Mouse (Mus musculus) MN1 (cell line): ENCODE data around the gene Boll.
A peak's percentile ranks its signal among the peaks of the same experiment; 100 is the strongest.
"Not testable (repeated sequence)": the region's sequence is repeated elsewhere in the genome, so short reads cannot be mapped to it uniquely, and the experiment has no call there.

Experiments
- DNase-seq: peaks from one replicate; pipeline ENCODE4 v3.0.0-alpha.2; 2016; ENCODE audit warnings: low spot score

The Boll gene

DNA sequence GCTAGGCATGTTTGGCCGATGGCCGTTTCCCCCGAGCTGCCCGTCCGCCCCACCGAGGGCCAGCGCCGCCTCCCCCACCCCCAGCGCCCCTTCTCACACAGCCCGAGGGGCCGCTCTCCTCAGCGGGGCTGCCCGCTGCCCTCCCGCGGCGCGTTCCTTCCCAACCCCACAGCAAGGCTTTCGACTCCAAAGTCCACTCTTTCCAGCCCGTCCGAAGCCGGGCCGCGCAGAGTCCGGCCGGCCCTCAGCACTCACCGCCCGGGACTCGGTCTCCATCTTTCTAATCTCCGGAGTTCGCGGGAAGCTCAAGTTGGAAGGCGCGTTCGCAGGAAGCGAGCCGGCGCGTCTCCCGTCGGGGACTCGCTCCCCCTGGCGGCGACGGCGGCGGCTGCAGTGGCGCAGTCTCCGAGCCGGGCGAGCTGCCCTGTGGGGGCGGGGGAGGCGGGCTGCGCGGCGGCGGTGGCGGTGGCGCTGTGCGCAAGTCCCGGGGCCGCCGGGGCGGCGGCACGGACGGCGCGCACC lies at the start of gene Boll:
TSS of gene Boll (minus strand) at position 426 of the 522 bp plus-strand sequence.
- no peak for DNase-seq

DNA sequence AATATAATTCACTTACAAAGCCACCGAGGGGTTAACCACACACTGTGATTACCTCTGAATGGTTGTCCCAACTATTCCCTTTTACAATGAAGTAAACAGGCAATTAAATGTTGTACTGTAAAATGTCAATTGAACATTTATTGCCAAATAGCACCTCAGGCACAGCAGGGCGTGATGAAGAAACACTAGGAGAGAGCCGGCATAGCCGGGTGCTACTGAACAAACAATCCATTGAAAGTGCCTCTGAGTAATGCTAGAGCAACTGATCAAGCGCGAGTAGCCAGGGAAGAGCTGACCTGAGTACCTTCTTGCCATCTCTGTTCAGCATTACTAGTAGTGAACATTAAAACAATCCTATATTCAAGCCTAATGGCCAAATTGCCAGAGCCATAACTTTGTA lies 49.3 kb upstream of the Boll start:
- no peak for DNase-seq

DNA sequence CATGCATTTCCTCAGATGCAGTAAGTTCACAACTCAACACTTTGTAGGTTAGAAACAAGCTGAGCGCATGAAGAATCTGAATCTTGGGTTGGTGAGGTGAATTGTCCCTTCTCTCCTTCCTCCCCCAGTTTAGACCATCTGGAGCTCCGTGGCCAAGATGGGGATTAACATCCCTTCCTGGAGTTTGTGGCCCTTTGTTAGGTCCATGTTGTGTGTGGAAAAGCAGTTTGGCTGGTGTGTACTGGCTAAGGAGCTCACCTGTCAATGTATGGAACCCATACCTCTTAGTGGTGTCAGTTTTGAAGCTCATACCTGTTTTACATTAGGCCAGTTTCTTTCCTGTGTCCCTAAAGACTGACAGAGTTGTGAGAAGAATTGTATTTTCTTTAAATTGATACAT lies 47.8 kb upstream of the Boll start:
- no peak for DNase-seq

DNA sequence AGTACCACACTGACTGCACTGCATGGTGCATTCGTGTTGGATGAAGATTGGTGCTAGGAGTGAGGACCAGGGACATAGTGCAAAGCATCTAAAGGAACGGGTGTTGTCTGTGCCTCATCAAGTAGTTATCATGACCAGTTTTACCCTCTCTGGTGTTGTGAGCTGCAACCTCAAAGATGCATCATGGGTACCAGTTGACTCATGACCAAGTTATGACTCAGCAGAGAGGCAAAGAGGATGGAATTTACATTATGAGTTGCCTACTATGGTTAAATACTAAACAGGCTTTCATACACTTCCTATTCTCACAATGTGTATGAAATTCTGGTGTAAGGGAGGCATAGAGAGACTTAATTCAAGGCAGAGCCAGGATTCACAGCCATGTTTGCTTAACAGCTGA lies 47.4 kb upstream of the Boll start:
- no peak for DNase-seq

DNA sequence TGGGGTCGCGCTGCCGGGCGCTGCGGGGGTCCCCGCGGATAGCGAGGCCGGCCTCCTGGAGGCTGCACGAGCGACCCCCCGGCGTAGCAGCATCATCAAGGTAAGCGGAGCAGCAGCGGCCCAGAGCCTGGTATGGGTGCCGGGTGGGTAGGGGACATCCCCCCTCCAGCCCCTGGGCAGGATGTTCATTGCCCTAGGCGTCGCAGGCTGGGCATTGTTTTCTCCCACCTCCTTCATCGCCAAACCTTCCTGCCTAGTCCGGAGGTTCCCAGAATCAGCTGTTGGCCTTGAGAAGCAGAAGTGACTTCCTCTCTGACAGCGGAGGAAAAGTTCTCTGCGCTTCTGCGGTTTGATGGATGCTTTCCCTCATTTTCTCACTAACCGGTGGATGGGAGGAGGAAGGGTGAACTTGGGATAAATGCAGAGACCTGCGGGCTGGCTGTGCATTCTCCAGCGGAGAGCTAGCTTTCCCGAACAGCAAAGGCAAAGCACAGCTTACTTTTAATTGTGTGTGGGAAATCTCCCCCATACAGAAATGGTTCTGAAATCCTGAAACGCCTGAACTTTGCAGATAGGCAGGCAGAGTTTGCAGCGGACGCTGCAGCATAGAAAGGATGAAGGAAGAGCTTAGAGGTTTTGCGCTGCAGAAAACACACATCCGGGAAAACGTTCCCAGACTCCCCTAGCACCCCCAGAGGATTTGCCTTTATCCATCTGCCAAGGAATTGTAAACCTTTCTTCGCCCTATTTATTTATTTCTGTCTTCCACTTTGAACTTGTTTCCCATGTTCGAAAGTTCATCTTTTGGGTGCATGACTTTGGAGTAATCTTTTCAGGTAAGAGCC lies 43.5 kb upstream of the Boll start:
- DNase-seq = no peak

DNA sequence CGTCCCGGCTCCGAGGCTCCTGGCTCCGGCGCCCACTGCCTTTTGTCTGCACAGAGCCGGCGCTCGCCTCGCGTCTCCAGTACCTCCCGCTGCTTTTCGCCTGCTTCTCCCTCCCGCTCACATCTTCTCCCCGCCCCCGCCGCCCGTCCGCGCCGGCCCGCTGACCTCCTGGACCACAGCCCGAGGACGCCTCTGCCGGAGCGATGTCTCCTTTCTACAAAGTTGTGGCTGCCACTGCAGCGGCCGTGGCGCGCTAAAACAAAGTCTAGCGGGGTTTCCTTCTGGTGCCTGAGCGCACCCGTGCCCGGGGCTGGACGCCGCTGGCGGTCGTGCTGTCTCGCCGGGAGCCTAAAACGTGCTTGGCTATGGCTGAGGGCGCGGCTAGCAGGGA lies 42.7 kb upstream of the Boll start:
- no peak for DNase-seq

DNA sequence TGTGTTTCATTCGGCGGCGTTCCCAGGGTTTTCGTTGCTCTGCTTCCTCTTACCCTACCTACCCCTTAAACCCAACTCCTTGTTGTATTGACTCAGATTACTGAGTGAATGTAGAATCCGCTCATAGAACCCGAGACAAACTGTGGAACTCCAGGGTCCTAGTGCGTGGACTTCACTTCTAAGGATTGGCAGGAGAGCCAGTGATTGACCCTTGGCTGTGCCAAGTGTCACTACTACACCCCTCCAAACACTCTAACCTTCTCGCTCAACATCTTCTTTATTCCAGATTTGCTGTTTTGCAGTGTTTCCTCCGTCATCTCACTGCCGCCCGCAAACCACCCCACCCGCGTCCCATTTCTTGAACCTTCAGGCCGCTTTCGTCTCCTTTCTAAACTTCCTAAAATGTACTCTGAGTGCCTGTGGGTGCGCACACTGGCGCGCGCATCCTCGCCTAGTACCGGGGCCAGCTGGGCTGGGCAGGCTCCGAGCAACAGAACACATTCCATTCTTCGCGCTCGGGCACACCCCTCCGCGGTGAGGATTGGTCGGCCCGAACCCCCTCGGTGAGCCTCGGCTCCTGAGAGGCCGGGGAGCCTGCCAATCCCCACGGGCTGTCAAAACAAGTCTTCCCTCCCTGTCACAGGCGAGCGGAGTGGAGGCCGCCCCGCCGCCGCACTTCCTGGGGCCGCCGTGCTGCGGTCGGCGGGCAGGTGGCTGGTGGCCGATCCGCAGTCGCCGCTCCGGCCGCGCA lies 42.2 kb upstream of the Boll start, which contains the start of gene Plcl1:
TSS of gene Plcl1 (plus strand) at position 650 of the 751 bp plus-strand sequence.
- no peak for DNase-seq

DNA sequence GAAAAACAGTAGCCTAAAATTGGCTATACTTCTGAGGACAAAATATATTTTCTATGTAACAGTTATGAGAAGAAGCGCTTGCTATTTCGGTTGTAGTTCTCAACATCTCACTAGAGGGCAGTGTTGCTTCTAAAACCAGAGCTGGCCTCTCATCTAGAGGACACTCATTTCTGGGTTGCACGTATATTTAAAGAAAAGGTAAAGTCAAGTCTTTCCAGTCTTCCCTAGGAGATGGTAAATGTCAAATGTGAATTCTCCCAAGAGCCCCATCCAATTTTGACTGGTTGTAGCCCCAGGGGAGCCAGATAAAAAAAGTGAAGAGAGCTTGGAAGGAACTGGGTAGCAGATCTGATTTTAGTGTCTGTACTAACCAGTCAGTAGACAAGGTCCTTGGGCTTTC lies 41.2 kb upstream of the Boll start:
- DNase-seq = peak; percentile 19

DNA sequence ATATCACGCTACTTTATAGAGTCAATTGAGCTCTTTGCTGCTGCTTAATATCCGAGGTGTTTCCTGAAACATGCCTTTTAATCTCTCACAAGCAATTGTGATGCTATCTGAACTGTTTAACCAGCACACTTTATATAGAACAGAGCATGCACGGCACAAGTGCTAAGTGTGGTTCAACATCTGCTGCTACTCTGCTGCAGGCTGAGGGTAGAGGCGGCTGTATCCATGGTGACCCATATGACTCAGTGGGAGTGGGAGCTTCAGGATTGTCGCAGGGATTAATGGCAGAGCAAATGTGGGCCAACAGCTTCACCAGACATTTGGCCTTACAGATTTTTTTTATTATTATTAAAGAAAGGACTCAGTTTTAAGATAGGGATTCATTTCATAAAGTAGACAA lies 36.6 kb upstream of the Boll start:
- no peak for DNase-seq

DNA sequence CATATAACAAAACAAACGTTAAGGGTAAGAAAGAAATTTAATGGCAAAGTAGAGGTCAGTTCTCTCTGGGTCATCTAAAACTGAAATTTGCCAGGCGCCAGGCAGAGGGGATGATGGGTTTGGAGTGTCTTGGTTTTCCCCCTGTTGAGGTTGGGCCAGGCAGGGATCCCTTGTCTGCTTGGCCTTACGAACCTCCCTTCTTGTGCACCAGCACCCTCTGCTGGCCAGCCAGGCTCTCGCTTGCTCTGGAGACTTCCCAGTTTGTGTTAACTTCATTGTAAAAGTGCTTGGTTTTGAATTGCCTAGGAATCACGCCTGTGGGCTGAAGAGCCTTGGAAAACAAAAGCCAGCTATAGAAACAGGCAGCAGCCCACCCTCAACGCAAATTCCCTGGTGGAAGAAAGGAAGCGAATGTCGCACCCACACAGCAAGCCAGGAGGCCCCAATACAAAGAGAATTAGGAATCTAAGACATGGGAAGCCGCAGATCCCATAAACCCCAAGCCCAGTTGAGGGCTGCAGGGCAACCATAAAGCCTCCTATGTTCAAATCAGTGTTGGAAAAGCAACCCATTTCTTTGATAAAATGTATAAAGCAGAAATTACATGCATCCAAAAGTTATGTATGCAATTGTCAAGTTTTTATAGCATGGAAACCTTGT lies 20.0 kb upstream of the Boll start:
- peak; percentile 62 for DNase-seq

DNA sequence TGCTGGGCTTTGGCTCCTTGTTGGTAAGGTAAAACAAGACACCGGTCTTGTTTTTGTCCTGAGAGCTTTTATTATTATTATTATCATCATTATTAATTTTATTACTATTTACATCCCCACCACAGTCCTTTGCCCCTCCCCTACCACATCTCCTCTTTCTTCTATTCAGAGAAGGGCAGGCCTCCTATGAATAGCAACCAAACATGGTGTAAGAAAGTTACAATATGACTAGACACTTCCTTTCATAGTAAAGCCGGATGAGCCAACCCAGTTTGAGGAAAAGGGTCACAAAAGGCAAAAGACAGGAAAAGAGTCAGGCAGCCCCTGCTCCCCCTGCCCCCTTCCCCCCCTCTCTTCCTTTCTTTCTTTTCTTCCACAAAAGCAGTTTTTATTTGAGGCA lies 17.3 kb upstream of the Boll start:
- DNase-seq = no peak

DNA sequence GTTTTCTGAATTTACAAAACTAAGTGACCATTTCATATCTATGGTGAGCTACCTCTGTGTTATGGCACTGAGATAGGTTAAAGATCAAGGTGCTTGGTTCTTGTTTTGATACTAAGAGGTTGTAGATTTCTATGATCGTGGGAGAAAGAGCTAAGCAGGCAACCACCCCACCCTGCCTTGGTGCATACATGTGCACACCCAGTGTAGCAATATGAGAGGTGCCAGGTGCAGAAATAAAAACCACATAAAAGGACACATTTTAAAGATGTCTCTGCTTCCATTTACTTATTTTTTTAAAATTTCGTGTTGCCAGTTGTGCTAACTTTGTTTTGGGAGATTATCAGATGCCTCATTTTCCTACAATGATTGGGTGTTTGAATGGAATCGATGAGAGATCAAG lies 9.4 kb upstream of the Boll start:
- no peak for DNase-seq

DNA sequence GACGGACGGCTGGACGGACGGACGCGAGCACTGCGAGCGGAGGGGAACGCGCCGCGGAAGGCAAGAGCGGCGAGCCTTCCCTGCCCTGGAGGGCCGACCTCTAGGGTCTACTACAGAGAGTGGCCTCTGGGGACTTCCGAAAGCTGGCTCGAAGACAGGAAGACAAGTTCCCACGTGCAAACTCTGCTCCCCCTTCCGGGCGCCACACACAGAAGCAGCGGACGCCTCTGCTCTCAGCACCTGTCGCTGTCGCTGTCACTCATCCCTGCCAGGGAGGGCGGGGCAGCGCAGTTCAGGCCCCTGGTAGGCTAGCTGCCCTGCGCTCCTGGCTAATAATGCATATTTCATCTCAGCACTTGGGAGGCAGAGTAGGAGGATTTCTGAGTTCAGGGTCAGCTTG lies 317 bp upstream of the Boll start:
- no peak for DNase-seq

DNA sequence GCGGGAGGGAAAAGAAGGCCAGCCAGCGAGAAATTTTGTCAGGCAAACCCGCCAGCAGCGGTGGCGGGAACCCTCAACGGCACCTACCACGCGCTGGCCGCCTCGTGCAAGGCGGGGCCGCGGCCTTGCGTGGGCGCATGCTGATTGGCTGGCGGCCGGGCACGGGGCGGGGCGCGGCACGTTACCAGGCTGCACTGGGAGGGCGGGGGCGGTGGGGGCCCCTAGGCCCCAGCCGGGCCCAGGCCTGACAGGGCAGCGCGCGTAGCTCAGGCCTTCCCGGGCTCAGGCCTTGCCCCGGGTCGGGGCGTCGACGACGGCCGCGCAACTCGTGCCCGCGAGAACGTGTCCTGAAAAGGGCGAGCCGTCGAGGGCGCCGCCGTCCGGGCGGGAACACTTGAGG lies 635 bp downstream of the Boll start:
- no peak for DNase-seq

DNA sequence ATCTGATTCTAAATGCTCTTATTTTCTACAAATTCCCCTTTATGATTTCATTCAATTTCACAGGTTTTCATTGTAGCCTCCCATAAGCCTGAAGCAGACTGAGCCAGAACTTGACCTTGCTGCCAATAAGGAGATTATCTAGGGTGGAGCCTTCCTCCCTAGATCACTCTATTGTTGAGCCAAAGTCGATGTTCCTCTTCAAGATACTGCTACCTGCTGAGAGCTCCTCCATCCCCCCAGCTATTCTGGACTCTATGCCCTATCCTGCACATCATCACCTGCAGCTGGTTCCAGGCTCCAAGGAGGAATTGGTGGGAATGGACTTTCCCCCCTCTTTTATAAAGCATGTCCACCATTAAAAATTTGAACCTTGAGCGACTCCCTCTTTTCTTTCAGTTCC lies 11.4 kb downstream of the Boll start:
- DNase-seq = not testable (repeated sequence)

DNA sequence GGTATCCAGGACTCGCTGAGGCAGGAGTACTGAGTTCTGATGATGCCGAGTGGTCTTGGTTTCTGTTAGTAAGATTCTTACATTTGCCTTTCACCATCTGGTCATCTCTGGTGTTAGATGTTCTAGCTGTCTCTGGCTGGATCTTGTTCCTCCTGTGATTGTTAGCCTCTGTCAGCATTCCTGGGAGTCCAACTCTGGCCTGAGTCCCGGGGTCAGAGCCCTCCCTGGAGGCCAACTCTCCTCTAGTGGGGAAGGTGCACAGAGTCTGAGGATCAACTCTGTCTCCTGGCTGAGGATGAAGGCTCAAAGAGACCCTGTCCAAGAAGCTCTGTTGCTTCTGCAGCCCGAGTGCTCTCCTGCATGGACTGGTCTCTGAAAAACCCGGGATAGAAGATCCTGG lies 37.8 kb downstream of the Boll start:
- DNase-seq = not testable (repeated sequence)

DNA sequence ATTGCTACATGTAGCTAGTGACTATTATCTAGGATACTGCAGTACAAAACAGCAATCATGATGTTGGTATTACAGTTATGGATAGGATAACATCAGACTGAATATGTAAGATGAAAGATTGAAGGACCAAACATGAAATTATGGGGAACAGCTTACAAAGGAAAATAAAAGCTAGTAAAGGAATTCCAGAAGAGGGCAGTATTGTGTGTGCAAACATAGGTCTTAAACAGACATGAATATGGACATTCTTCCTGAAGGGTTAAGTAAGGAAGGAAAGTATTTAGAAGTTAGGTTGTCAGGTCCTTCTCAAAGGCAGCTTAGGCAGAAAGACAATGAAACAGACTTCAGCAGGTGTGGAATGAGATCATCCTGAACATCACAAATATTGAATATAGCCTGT lies 62.2 kb downstream of the Boll start:
- DNase-seq = no peak

DNA sequence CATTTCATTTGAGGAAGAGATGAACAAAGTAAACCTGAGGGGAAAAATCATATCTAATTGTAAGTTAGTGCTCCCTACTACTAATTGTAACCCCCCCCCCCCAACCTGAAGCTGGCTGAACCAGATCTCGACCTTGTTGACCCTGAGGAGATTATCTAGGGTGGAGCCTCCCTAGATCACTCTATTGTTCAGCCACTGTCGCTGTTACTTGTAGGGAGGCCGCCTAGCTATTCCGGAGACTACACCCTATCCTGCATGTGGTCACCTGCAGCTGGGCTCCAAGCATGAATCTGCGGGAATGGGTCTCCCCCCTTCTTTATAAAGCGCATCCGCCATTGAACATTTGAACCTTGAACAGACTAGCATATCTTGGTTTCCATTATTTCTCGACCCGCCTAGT lies 84.2 kb downstream of the Boll start:
- DNase-seq = no peak

DNA sequence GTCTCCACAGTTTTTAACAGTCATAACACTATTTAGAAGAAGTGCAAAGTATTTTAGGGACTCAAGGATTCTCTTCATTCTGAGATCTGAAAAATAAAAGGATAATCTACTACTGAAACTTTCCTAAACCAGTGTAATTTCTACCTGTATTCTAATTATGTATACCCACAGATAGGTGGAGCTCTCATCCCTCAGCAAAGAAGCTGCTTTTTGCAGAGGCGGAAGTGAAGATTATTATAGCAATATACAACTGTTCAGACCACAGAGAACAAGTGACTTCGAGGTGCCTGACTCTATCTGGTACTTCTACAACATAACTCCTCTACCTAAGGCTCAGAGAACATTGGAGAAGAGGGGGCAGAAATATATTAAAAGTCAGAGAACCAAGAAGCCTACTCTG lies 97.8 kb downstream of the Boll start:
- DNase-seq = no peak

DNA sequence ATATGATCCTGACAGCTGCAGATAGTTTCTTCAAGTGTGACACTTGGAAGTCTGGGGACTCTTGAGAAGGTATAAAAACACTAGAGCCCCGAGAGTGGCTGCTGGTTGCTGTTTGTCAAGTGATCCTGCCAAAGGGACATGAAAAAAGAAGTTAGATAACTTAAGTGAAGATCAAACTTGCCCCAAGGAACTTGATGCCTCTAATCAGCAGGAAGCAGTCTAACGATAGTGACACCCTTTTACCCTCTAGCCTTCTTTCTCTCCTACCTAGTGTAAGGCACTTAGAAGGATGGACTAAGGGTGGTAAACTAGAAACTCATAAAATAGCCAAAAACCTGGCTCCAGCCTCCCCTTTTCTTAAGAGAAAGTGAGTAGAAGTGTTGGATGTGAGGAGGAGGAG lies 98.9 kb downstream of the Boll start:
- DNase-seq = no peak

DNA sequence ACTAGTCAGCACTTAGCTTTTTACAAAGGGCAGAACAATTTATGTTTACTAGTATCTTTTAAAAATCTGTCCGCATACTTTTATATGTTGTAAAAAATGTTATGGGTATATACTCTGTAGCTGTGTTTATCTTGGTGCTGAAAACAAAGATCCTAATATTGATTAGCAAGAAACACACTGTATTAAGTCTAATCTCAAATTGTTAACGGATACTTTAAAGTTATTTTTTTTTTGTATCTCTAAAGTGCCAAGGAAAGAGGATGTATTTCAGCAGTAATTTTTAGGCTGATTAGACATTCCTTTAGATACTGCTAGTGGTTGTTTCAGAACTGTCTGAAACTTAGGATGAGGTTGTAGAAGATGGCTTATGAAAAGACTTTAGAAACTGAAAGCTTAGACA lies 116.9 kb downstream of the Boll start:
- no peak for DNase-seq

DNA sequence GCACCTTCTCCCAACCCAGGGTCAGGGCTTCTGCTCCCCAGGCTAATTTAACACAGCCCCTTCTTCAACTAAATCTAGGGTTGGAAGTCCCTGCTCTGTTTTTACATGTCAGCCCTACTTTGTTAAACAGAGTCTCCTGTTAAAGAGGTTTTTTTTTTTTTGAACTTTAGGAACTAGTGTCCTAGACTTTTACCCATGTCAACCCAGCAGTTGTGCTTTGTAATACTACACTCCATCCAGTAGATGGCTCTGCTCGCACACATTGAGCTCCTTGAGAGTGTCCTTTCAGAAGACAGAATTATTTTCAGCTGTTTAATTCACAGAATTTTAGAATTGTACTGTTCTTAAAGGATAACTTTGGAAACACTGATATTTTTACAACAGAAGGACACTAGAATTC lies 124.0 kb downstream of the Boll start:
- peak; percentile 78 for DNase-seq

DNA sequence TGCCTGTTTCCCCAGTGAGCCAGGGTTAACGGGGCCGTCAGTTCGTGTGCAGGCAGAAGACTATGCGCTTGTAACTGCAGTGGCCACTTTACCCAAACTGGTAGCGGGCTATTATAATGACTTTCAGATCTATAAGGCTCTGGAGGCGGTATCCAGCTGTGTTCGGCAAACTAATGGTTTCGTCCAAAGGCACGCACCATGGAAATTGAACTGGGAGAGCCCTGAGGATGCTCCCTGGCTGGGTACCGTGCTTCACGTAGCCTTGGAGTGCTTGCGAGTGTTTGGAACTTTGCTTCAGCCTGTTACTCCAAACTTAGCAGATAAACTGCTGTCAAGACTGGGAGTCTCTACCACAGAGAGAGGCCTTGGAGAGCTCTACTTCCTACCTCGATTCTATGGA lies 124.8 kb downstream of the Boll start:
- DNase-seq = no peak
